Mouse (Mus musculus) liver, embryonic 13.5 days (tissue): ENCODE measurements around the gene Gpd1l. TPM values are rescaled to one million over a fixed set of nuclear protein-coding genes. Genes with fewer than 3 reads are reported as not detected.

ENCODE experiments used
- ATAC-seq: fragments of 200-750 bp; cut with Nextera tagmentation; 2 replicates; pipeline ENCODE4 v1.8.0; 2017; ENCODE audit warnings: low read depth, mild to moderate bottlenecking, moderate number of reproducible peaks, moderate library complexity
- DNase-seq: peaks from one replicate; pipeline ENCODE4 v3.0.0; 2022
- H3K27ac ChIP-seq: fragments of 300-500 bp; sonication (generic); 2 replicates; pipeline ENCODE4 v1.5.1; 2015; ENCODE audit warnings: moderate library complexity, mild to moderate bottlenecking, inconsistent platforms
- H3K27me3 ChIP-seq: fragments of 300-500 bp; sonication (generic); 2 replicates; pipeline ENCODE4 v1.6.1; 2015; ENCODE audit warnings: mild to moderate bottlenecking, inconsistent platforms
- H3K36me3 ChIP-seq: fragments of 300-500 bp; sonication (generic); 2 replicates; pipeline ENCODE4 v1.6.1; 2015; ENCODE audit warnings: mild to moderate bottlenecking, inconsistent platforms
- H3K4me1 ChIP-seq: fragments of 300-500 bp; sonication (generic); replicated peaks from 2 replicates; pipeline ENCODE4 v1.6.1; 2015; ENCODE audit warnings: inconsistent platforms
- H3K4me2 ChIP-seq: fragments of 300-500 bp; sonication (generic); 2 replicates; pipeline ENCODE4 v1.6.1; 2015; ENCODE audit warnings: inconsistent platforms, mild to moderate bottlenecking, moderate library complexity
- H3K4me3 ChIP-seq: fragments of 300-500 bp; sonication (generic); replicated peaks from 2 replicates; pipeline ENCODE4 v1.5.1; 2015; ENCODE audit warnings: mild to moderate bottlenecking, inconsistent platforms
- H3K9ac ChIP-seq: fragments of 300-500 bp; sonication (generic); 2 replicates; pipeline ENCODE4 v1.6.1; 2015; ENCODE audit warnings: mild to moderate bottlenecking, inconsistent platforms
- H3K9me3 ChIP-seq: fragments of 300-500 bp; sonication (generic); replicated peaks from 2 replicates; pipeline ENCODE4 v1.6.1; 2016; ENCODE audit warnings: inconsistent platforms
- WGBS: fragments of 180-500 bp; shearing (Covaris S2); methylation state at CpG from one replicate; pipeline ENCODE4 v1.1.7; 2015; ENCODE audit not compliant: insufficient replicate concordance; 5-methylcytosine and 5-hydroxymethylcytosine counted together
- polyA plus RNA-seq: library from polyadenylated mRNA; unstranded; fragments of >200 nt; fragmentation: Nextera tagmentation; extraction: Ambion mirVana; gene quantifications from 2 replicates; pipeline ENCODE4 v1.2.1, GENCODE M21; 2015

Gpd1l gene
- polyA plus RNA-seq, 1 experiment from 2014 or later, result 7.2 TPM

GRCm38 (mm10) chr9:114925571-114925970 lies 8.2 kb downstream of the Gpd1l start:
- H3K27ac ChIP-seq, result no peak overlapping the region
- no peak for DNase-seq
- no peaks in the 10 kb centered on the region for H3K36me3 ChIP-seq
- no peaks in the 10 kb centered on the region for H3K27me3 ChIP-seq
- ATAC-seq, result no peak
- 55% methylated on average over 5 of the region's 5 CpGs for WGBS
- H3K4me3 ChIP-seq, result no peak overlapping the region
- no peak overlapping the region for H3K4me2 ChIP-seq
- H3K9ac ChIP-seq, result no peak overlapping the region
- H3K4me1 ChIP-seq, result peaks cover 36% of the 10 kb centered on the region
- no peaks in the 10 kb centered on the region for H3K9me3 ChIP-seq

- no peak overlapping the region for H3K9ac ChIP-seq
- 51% methylated on average over 10 of the region's 10 CpGs for WGBS
- no peaks in the 10 kb centered on the region for H3K36me3 ChIP-seq
- peak; percentile 42; the same call in 1 of the 2 replicates for ATAC-seq
- H3K4me2 ChIP-seq, result no peak overlapping the region
- peaks cover 33% of the 10 kb centered on the region for H3K4me1 ChIP-seq
- H3K9me3 ChIP-seq, result no peaks in the 10 kb centered on the region
- no peaks in the 10 kb centered on the region for H3K27me3 ChIP-seq
- no peak overlapping the region for H3K4me3 ChIP-seq
- H3K27ac ChIP-seq, result no peak overlapping the region
- no peak for DNase-seq
These were observed 8.7 kb downstream of the Gpd1l start for GRCm38 (mm10) chr9:114925039-114925438.

DNA sequence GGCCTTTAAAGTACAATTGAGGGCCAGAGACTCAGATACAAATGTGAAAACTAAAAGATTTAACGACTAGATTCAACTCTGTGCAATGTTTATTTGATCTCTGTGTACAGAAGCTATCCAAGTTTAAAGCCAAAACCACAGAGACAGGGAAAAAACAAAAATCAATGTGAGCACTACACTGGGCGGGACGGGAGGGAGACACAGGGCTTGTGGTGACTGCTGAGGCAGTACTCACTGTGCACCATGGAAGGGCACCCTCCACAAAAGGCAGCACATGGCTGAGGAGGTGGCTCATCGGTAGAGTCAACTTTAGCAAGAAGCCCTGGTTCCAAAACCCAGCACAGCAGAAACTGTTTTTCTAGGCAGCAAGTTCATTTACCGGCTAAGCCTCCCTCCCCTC lies 9.3 kb downstream of the Gpd1l start:
- Histone ChIP-seq H3K27ac (no peak overlapping the region), H3K36me3 (no peaks in the 10 kb centered on the region), H3K4me2 (no peak overlapping the region), H3K27me3 (no peaks in the 10 kb centered on the region), H3K9me3 (no peaks in the 10 kb centered on the region), H3K9ac (no peak overlapping the region), H3K4me3 (no peak overlapping the region), H3K4me1 (peaks cover 33% of the 10 kb centered on the region)
- DNase-seq (no peak), ATAC-seq (no peak)
- 42% methylated on average over 5 of the region's 5 CpGs for WGBS

GRCm38 (mm10) chr9:114922209-114922608 lies 11.6 kb downstream of the Gpd1l start:
- H3K4me1 ChIP-seq, result peaks cover 31% of the 10 kb centered on the region
- no peak for DNase-seq
- WGBS, result 66% methylated on average over 5 of the region's 5 CpGs

DNA sequence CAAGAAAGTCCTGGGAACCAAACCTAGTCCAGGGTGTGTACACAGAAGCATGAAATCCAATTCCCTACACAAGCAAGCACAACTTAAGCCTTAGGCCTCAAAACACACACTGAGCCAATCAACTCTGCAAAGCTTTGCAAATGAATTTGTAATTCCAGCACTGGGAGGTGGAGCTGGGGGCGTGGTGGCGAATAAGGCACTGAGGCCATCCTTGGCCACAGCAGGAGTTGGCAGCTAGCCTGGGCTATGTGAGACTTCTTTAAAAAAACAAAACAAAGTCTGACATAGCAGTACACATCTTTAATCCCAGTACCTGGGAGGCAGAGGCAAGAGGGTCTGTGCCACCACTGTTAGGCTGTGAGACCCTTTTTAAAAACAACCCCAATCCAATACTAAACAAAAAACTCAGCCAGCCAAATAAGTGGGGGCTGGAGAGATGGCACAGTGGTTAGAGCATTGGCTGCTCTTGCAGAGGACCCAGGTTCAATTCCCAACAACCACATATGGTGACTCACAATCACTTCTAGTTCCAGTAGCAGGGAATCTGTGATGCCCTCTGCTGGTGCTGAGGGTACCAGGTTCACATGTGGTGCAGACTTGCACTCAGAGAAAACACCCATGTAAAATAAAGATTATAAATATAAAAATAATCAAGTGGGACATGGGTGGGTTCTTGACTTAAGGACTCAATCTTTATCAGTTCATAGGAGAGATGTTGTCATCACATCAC lies 12.3 kb downstream of the Gpd1l start:
- no peak overlapping the region for H3K27ac ChIP-seq
- H3K36me3 ChIP-seq, result peaks cover 4% of the 10 kb centered on the region; the same call in 1 of the 2 replicates
- WGBS, result 81% methylated on average over 2 of the region's 2 CpGs
- no peak for DNase-seq
- no peak for ATAC-seq
- no peak overlapping the region for H3K9ac ChIP-seq
- H3K9me3 ChIP-seq, result no peaks in the 10 kb centered on the region
- H3K27me3 ChIP-seq, result no peaks in the 10 kb centered on the region
- no peak overlapping the region for H3K4me2 ChIP-seq
- H3K4me3 ChIP-seq, result no peak overlapping the region
- H3K4me1 ChIP-seq, result peaks cover 27% of the 10 kb centered on the region

More at GRCm38 (mm10) chr9:114922209-114922608, 11.6 kb downstream of the Gpd1l start:
- no peak overlapping the region for H3K27ac ChIP-seq
- no peak overlapping the region for H3K4me2 ChIP-seq
- no peak overlapping the region for H3K9ac ChIP-seq
- H3K36me3 ChIP-seq, result no peaks in the 10 kb centered on the region; the same call in 1 of the 2 replicates
- no peaks in the 10 kb centered on the region for H3K27me3 ChIP-seq
- H3K4me3 ChIP-seq, result no peak overlapping the region
- no peaks in the 10 kb centered on the region for H3K9me3 ChIP-seq
- ATAC-seq, result no peak

DNA sequence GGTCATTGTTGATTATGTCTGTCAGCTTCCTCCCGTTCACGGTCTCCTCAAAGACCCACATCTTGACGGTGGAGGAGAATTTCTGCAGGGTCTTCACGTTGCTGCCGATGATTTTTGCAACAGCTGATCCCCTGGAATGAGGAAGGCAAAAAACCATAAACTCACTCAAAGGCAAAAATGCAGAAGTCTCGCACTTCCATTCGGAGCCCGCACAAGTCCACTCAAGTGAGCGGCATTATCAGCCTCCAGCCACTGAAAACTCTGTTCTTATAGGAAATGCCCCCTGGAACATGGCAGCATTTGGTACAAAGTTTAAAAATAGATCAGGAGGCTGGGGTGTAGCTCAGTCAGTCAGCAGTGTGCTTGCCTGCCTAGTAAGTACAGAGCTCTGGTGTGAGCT lies 13.2 kb downstream of the Gpd1l start:
- no peak for DNase-seq
- 39% methylated on average over 9 of the region's 9 CpGs for WGBS
- peaks cover 18% of the 10 kb centered on the region for H3K4me1 ChIP-seq
- H3K9me3 ChIP-seq, result no peaks in the 10 kb centered on the region
- H3K4me3 ChIP-seq, result no peak overlapping the region
- no peak overlapping the region for H3K4me2 ChIP-seq
- H3K27ac ChIP-seq, result no peak overlapping the region
- peaks cover 4% of the 10 kb centered on the region; the same call in 1 of the 2 replicates for H3K36me3 ChIP-seq
- ATAC-seq, result no peak
- no peak overlapping the region for H3K9ac ChIP-seq
- H3K27me3 ChIP-seq, result no peaks in the 10 kb centered on the region

DNA sequence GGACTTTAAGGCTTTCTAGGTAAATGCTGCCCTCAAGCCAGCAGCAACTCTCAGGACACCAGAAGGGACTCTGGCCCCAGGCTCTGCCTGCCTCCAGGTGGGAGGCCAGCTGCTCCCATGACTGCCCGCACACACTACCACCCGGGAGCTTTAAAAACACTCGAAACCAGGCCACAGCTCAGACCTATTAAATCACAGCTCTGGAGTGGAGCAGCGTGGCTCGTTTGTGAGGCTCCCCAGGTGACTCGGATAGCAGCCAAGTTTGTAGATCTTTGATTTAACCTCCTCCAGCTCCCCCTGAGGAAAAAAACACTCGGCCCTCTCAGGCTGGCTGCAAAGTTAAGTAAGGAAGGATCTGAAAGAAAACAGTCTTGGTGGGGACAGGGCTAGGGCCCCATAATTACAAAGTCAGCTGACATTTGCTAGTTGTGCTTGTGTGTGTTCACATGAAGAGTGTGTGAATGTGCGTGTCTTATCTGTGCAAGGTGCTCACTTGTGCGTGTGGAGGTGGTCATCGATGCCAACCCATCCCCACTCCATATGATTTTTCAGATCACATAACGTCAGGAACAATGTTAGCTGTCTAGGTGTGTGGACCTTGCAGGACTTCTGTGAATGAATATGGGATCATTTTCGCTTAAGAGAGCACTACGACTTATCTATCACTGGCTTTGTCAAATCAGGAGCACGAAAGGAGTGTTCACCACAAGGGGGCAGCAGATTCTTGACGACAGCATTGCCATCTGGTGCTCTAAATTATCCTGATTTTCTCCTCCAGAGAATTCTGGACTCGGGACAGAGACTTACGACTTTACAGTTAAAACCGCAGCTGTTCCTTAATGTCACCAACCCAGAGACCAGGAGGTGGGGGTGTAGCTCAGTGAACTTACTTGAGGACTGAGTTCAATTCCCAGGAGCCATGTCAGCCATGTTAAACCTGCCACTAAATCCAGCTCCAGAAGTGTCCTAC lies 20.8 kb downstream of the Gpd1l start:
- ATAC-seq (no peak), DNase-seq (peak; percentile 24)
- H3K9me3 ChIP-seq, result no peaks in the 10 kb centered on the region
- no peak overlapping the region for H3K27ac ChIP-seq
- H3K4me3 ChIP-seq, result no peak overlapping the region
- H3K4me1 ChIP-seq, result peaks cover 12% of the 10 kb centered on the region; the same call in 1 of the 2 replicates
- H3K9ac ChIP-seq, result no peak overlapping the region
- H3K27me3 ChIP-seq, result no peaks in the 10 kb centered on the region
- no peak overlapping the region for H3K4me2 ChIP-seq
- 55% methylated on average over 18 of the region's 18 CpGs for WGBS
- peaks cover 14% of the 10 kb centered on the region for H3K36me3 ChIP-seq

GRCm38 (mm10) chr9:114907509-114907908 lies 26.3 kb downstream of the Gpd1l start:
- no peaks in the 10 kb centered on the region for H3K4me1 ChIP-seq
- 61% methylated on average over 7 of the region's 7 CpGs for WGBS
- no peak overlapping the region for H3K9ac ChIP-seq
- no peaks in the 10 kb centered on the region for H3K27me3 ChIP-seq
- ATAC-seq, result no peak
- peaks cover 9% of the 10 kb centered on the region for H3K36me3 ChIP-seq
- H3K4me2 ChIP-seq, result no peak overlapping the region
- no peaks in the 10 kb centered on the region for H3K9me3 ChIP-seq
- no peak for DNase-seq
- H3K27ac ChIP-seq, result no peak overlapping the region
- no peak overlapping the region for H3K4me3 ChIP-seq

DNA sequence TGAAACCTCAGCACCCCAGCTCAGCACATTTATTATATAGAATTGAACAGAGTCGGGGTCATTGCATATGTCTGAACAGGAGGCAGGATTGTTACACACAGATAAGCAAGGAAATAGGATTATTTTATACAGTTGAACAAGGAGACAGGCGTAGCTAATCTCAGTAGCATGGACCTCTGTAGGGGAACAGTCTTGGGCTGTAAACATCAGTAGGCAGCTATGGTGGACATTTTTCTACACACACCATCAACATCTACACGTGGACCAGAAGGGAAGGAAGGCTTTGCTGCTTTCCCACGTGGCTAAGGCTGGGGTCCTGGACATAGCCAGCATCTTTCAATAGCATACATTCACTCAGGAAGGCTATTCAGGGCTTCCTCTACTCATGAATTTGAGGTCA lies 37.9 kb downstream of the Gpd1l start:
- H3K4me3 ChIP-seq, result no peak overlapping the region
- no peaks in the 10 kb centered on the region for H3K36me3 ChIP-seq
- H3K27ac ChIP-seq, result no peak overlapping the region
- H3K27me3 ChIP-seq, result no peaks in the 10 kb centered on the region
- no peak overlapping the region for H3K4me2 ChIP-seq
- DNase-seq (no peak), ATAC-seq (no peak)
- 44% methylated on average over 4 of the region's 4 CpGs for WGBS
- no peak overlapping the region for H3K9ac ChIP-seq
- H3K4me1 ChIP-seq, result no peaks in the 10 kb centered on the region
- no peaks in the 10 kb centered on the region for H3K9me3 ChIP-seq

DNA sequence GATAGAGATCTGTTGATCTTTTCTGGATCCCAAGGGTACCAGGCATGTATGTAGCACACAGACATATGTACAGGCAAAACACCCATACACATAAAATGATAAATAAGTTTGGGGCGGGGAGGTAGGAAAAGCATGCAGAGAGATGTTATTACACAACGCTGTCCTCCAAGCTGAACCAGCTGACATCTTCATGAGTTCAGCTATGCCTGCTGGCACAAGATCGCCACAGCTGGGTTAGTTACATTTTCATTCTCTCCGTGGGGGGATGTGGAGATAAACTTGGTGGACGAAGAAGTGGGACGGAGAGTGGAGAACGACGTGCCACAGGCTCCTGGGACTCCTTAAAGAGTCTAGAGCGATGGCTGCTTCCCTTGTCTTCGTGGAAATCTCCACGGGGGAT lies 40.8 kb downstream of the Gpd1l start:
- no peak overlapping the region for H3K9ac ChIP-seq
- H3K9me3 ChIP-seq, result no peaks in the 10 kb centered on the region
- WGBS, result 70% methylated on average over 11 of the region's 11 CpGs
- H3K36me3 ChIP-seq, result no peaks in the 10 kb centered on the region
- DNase-seq, result no peak
- no peak for ATAC-seq
- no peak overlapping the region for H3K27ac ChIP-seq
- H3K4me1 ChIP-seq, result no peaks in the 10 kb centered on the region
- H3K4me3 ChIP-seq, result no peak overlapping the region
- no peaks in the 10 kb centered on the region for H3K27me3 ChIP-seq
- H3K4me2 ChIP-seq, result no peak overlapping the region

DNA sequence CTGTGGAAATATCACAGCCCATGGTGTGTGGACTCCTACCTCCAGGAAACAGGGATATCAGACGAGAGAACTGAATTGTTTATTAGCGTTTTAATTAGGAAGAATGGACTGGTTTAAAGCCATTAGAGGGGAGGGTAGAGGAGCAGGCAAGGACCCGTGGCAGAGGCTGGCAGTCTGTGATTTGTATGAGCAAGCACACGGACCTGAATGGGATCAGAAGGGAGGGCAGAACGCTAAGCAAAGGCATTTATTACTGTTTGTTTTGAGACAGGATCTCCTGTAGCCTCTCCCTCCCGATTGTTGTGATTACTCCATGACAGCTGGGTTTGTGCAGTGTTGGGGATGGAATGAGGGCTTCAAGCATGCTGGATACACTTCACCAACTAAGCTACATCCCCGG lies 43.4 kb downstream of the Gpd1l start:
- 39% methylated on average over 7 of the region's 7 CpGs for WGBS
- ATAC-seq (no peak), DNase-seq (no peak)
- no peaks in the 10 kb centered on the region for H3K36me3 ChIP-seq
- no peak overlapping the region for H3K4me3 ChIP-seq
- H3K4me1 ChIP-seq, result no peaks in the 10 kb centered on the region
- no peak overlapping the region for H3K9ac ChIP-seq
- H3K27me3 ChIP-seq, result no peaks in the 10 kb centered on the region
- H3K9me3 ChIP-seq, result no peaks in the 10 kb centered on the region
- H3K27ac ChIP-seq, result no peak overlapping the region
- no peak overlapping the region for H3K4me2 ChIP-seq
